Mouse (Mus musculus) liver, adult 2 months (tissue): ENCODE measurements around the gene Ucp1.
A peak's percentile ranks its signal among the peaks of the same experiment; 100 is the strongest.

Source experiments
- CTCF ChIP-seq: fragments of 200-500 bp; IDR thresholded peaks from 2 replicates; pipeline ENCODE4 v1.5.1; 2011; ENCODE audit warnings: low read depth, low read length, control low read depth
- POLR2A ChIP-seq: fragments of 200-500 bp; IDR thresholded peaks from 2 replicates; pipeline ENCODE4 v1.6.1; 2011; ENCODE audit warnings: low read length, control low read depth; ENCODE audit not compliant: insufficient read depth; ENCODE audit errors: extremely low read depth

GRCm38 (mm10) chr8:83260418-83261215, 29.5 kb upstream of the Ucp1 start:
- TF ChIP-seq CTCF (peak; percentile 63; the same call in 1 of the 2 replicates), POLR2A (no peak)
